Mouse (Mus musculus) G1E (cell line): ENCODE measurements around the gene 2010003K11Rik.

Experiments used
- CTCF ChIP-seq: IDR thresholded peaks from 2 replicates; pipeline ENCODE4 v1.5.1; 2012; ENCODE audit warnings: low read depth, low read length, inconsistent platforms, mixed read lengths
- GATA1 ChIP-seq: IDR thresholded peaks from 2 replicates; pipeline ENCODE4 v1.6.1; 2012; ENCODE audit warnings: borderline replicate concordance, low read length, inconsistent platforms, mixed read lengths
- POLR2AphosphoS5 ChIP-seq: IDR thresholded peaks from 2 replicates; pipeline ENCODE4 v1.6.1; 2012; ENCODE audit warnings: low read depth, low read length, inconsistent platforms; ENCODE audit not compliant: insufficient replicate concordance
- TAL1 ChIP-seq: conservative IDR thresholded peaks from 2 replicates; pipeline ENCODE4 v1.6.1; 2012; ENCODE audit warnings: low read depth, low read length, inconsistent platforms, mixed read lengths

GRCm38 (mm10) chr19:4497263-4497973 is 965 bp downstream of the 2010003K11Rik start:
- peak; percentile 79 for TF ChIP-seq CTCF
- TF ChIP-seq GATA1: no peak
- TF ChIP-seq TAL1: no peak
- TF ChIP-seq POLR2AphosphoS5: no peak
